Mouse (Mus musculus): Measurements from ENCODE around the gene Slc35e3. TPM values are rescaled to one million over a fixed set of nuclear protein-coding genes. Genes with fewer than 3 reads are reported as not detected.
"Not testable (repeated sequence)": the region's sequence is repeated elsewhere in the genome, so short reads cannot be mapped to it uniquely, and the experiment has no call there.

Gene Slc35e3
- total and polyA plus RNA-seq, 2 experiments from 2014 or later: 24.4 to 31.0 TPM

DNA sequence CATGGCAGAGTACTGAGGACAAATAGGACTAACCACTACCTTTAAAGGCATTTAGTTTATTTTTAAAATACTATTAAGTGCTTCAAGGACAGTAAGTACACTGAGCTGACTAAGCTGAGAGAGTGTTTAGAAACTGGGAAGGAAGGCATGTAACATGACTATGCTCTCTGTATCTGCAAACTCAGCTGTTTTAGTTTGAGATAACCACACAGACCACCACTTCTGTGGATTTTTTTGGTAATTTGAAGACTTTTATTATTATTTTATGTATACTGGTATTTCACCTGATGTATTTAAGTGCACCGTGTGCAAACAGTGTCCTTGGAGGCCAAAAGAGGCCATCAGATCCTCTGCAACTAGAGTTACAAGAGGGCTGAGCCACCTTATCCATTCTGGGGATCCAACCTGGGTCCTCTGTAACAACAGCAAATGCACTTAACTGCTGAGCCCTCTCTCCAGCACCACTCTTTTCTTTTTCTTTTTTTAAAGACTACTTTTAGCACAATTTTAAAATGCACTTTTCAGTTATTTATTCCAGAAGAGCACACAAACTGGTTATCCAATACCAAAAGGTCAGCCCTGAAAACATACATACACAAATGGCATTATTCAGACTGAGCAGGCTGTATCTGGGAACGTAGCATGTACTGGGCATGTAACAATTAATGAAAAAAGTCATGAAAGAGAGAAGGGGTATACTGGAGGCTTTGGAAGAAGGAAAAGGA lies 38.9 kb downstream of the Slc35e3 start:
- Histone ChIP-seq H3K36me3 (ENCODE audit: insufficient read depth, low read length) (peaks cover 20% of the 10 kb centered on the region), H3K9me3 (ENCODE audit: low read length) (no peaks in the 10 kb centered on the region), H3K4me3 (ENCODE audit: low read depth, low read length) (no peak overlapping the region), H3K27me3 (ENCODE audit: insufficient read depth, low read length) (no peaks in the 10 kb centered on the region), H3K27ac (ENCODE audit: low read depth, low read length) (no peak overlapping the region), H3K4me2 (ENCODE audit: low read depth, low read length, poor library complexity, severe bottlenecking) (no peak overlapping the region), H3K9ac (replicated peaks; ENCODE audit: low read length, poor library complexity, severe bottlenecking) (no peak overlapping the region), H3K4me1 (ENCODE audit: insufficient read depth, low read length) (no peaks in the 10 kb centered on the region; the same call in none of the 2 replicates)
- ATAC-seq (ENCODE audit: low FRiP score): no peak
- TF ChIP-seq CTCF (IDR thresholded peaks at IDR 0.05): no peak
- no peak for DNase-seq (ENCODE audit: low spot score)
- 99% methylated on average over 2 of the region's 2 CpGs for WGBS

DNA sequence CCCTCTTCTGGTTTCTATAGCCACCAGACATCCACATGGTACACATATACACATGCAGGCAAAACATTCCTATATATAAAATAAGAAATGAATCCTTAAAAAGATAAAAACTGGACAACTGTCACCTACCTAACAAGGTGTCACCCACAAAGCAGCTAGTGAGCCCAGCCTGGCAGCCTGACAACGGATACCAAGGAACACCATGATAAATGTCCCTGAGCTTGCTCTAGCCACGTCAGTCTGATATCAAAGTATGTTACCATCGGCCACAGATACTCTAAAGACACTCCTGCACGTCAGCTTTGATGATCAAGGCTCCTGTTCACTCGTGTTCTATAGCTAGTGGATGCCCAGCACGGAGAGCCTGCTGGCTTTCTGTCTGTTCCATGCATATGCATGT lies 39.7 kb downstream of the Slc35e3 start:
- H3K27me3 ChIP-seq (ENCODE audit: insufficient read depth, low read length): no peaks in the 10 kb centered on the region
- H3K4me3 ChIP-seq (ENCODE audit: low read depth, low read length): no peak overlapping the region
- H3K36me3 ChIP-seq (ENCODE audit: insufficient read depth, low read length): peaks cover 27% of the 10 kb centered on the region
- no peak overlapping the region for H3K27ac ChIP-seq (ENCODE audit: low read depth, low read length)
- H3K4me1 ChIP-seq (ENCODE audit: insufficient read depth, low read length): no peaks in the 10 kb centered on the region; the same call in none of the 2 replicates
- H3K9me3 ChIP-seq (ENCODE audit: low read length): no peaks in the 10 kb centered on the region
- DNase-seq (ENCODE audit: low spot score): no peak
- TF ChIP-seq CTCF (IDR thresholded peaks at IDR 0.05): no peak
- WGBS: 87% methylated on average over 6 of the region's 6 CpGs
- H3K4me2 ChIP-seq (ENCODE audit: low read depth, low read length, poor library complexity, severe bottlenecking): no peak overlapping the region
- H3K9ac ChIP-seq (replicated peaks; ENCODE audit: low read length, poor library complexity, severe bottlenecking): no peak overlapping the region
- ATAC-seq (ENCODE audit: low FRiP score): no peak

DNA sequence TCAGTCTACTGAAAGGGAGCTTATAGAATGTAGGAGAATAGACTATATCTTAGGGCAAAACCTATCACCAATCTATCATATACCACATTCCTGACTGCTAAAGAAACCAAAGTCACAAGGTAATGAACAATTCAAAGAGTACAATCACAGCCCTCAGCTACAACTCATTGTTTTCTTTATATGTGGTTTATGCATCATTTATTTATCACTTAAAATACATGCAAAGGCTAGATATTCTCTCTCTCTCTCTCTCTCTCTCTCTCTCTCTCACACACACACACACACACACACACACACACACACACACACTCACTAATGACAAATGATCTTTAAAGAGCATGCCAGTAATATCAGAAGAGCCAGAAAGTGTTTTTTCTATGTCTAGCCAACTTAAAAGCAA lies 40.4 kb downstream of the Slc35e3 start:
- Histone ChIP-seq H3K4me1 (ENCODE audit: insufficient read depth, low read length) (no peaks in the 10 kb centered on the region; the same call in none of the 2 replicates), H3K9ac (replicated peaks; ENCODE audit: low read length, poor library complexity, severe bottlenecking) (no peak overlapping the region), H3K27me3 (ENCODE audit: insufficient read depth, low read length) (no peaks in the 10 kb centered on the region), H3K4me3 (ENCODE audit: low read depth, low read length) (no peak overlapping the region), H3K9me3 (ENCODE audit: low read length) (no peaks in the 10 kb centered on the region), H3K36me3 (ENCODE audit: insufficient read depth, low read length) (peaks cover 27% of the 10 kb centered on the region), H3K4me2 (ENCODE audit: low read depth, low read length, poor library complexity, severe bottlenecking) (no peak overlapping the region), H3K27ac (ENCODE audit: low read depth, low read length) (no peak overlapping the region)
- no peak for TF ChIP-seq CTCF (IDR thresholded peaks at IDR 0.05)
- ATAC-seq (ENCODE audit: low FRiP score): no peak
- DNase-seq (ENCODE audit: low spot score): no peak

DNA sequence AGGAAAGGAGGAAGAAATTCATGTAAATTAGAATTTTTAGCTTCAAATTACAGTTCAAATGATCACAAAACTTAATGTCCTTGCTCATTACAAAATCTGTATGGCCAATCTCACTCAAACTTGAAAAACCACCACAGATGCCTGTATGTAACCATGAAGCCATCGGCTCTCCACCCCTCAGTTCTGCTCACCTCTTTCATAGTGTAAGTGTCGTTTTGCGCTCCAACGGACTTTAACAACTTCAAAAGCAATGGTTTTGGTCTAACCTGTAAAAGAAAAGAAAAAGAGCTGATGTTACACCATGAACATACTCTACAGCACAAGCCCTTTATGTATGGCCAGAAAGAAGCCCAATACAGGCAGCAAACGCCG lies 41.2 kb downstream of the Slc35e3 start:
- 96% methylated on average over 6 of the region's 6 CpGs for WGBS
- H3K9me3 ChIP-seq (ENCODE audit: low read length): no peaks in the 10 kb centered on the region
- peaks cover 27% of the 10 kb centered on the region for H3K36me3 ChIP-seq (ENCODE audit: insufficient read depth, low read length)
- H3K4me2 ChIP-seq (ENCODE audit: low read depth, low read length, poor library complexity, severe bottlenecking): no peak overlapping the region
- no peak for ATAC-seq (ENCODE audit: low FRiP score)
- H3K4me3 ChIP-seq (ENCODE audit: low read depth, low read length): no peak overlapping the region
- H3K9ac ChIP-seq (replicated peaks; ENCODE audit: low read length, poor library complexity, severe bottlenecking): no peak overlapping the region
- H3K27ac ChIP-seq (ENCODE audit: low read depth, low read length): no peak overlapping the region
- TF ChIP-seq CTCF (IDR thresholded peaks at IDR 0.05): no peak
- DNase-seq (ENCODE audit: low spot score): no peak
- H3K27me3 ChIP-seq (ENCODE audit: insufficient read depth, low read length): no peaks in the 10 kb centered on the region
- H3K4me1 ChIP-seq (ENCODE audit: insufficient read depth, low read length): no peaks in the 10 kb centered on the region; the same call in none of the 2 replicates

DNA sequence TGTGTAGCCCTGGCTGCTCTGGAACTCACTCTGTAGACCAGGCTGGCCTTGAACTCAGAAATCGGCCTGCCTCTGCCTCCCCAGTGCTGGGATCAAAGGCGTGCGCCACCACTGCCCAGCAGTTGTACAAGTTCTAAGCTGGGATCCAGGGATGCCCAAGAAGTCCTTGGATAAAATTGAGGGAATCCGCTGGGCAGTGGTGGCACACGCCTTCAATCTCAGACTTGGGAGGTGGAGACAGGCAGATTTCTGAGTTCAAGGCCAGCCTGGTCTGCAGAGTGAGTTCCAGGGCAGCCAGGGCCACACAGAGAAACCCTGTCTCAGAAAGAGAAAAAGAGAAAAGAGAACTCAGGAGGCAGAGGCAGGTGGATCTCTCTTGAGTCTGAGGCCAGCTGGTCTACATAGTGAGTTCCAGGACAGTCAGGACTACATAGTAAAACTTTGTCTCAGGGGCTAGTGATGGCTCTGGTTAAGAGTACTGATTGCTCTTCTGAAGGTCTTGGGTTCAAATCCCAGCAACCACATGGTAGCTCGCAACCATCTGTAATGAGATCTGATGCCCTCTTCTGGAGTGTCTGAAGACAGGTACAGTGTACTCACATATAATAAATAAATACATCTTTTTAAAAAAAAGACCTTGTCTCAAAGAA lies 41.7 kb downstream of the Slc35e3 start:
- H3K9me3 ChIP-seq (ENCODE audit: low read length); DNase-seq (ENCODE audit: low spot score); H3K27me3 ChIP-seq (ENCODE audit: insufficient read depth, low read length); ATAC-seq (ENCODE audit: low FRiP score); H3K4me3 ChIP-seq (ENCODE audit: low read depth, low read length); H3K9ac ChIP-seq (replicated peaks; ENCODE audit: low read length, poor library complexity, severe bottlenecking); H3K4me2 ChIP-seq (ENCODE audit: low read depth, low read length, poor library complexity, severe bottlenecking); H3K27ac ChIP-seq (ENCODE audit: low read depth, low read length); H3K4me1 ChIP-seq (ENCODE audit: insufficient read depth, low read length): not testable (repeated sequence)
- WGBS: 98% methylated on average over 6 of the region's 6 CpGs
- H3K36me3 ChIP-seq (ENCODE audit: insufficient read depth, low read length): peaks cover 31% of the 10 kb centered on the region

DNA sequence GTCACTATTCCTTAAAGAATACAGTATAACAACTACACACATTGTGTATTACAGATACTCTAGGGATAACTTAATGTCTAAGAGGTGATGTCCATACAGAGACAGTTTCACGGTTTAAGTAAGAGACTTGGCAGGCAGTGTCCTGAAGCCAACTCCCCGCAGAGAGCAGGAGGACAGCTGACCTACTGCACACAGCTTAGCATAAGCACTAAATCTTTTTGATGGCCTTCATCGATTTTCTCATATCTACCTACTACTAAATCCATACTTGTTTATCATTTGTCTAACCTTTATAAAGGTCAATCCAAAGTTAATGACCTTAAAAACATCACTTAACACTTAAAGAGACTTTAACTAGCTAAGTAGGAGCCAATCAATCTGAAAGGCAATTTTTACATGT lies 42.7 kb downstream of the Slc35e3 start:
- 86% methylated on average over 3 of the region's 3 CpGs for WGBS
- Histone ChIP-seq H3K9ac (replicated peaks; ENCODE audit: low read length, poor library complexity, severe bottlenecking) (no peak overlapping the region), H3K27me3 (ENCODE audit: insufficient read depth, low read length) (no peaks in the 10 kb centered on the region), H3K4me3 (ENCODE audit: low read depth, low read length) (no peak overlapping the region), H3K4me2 (ENCODE audit: low read depth, low read length, poor library complexity, severe bottlenecking) (no peak overlapping the region), H3K27ac (ENCODE audit: low read depth, low read length) (no peak overlapping the region), H3K9me3 (ENCODE audit: low read length) (no peaks in the 10 kb centered on the region), H3K4me1 (ENCODE audit: insufficient read depth, low read length) (no peaks in the 10 kb centered on the region; the same call in 1 of the 2 replicates), H3K36me3 (ENCODE audit: insufficient read depth, low read length) (peaks cover 38% of the 10 kb centered on the region)
- ATAC-seq (ENCODE audit: low FRiP score) (no peak), DNase-seq (ENCODE audit: low spot score) (no peak)
- no peak for TF ChIP-seq CTCF (IDR thresholded peaks at IDR 0.05)
